Mouse (Mus musculus): ENCODE results near the gene Snx18. TPM values are rescaled to one million over a fixed set of nuclear protein-coding genes. Genes with fewer than 3 reads are reported as not detected.

The Snx18 gene
- polyA plus RNA-seq, 1 experiment from 2014 or later, result 44.6 TPM

DNA sequence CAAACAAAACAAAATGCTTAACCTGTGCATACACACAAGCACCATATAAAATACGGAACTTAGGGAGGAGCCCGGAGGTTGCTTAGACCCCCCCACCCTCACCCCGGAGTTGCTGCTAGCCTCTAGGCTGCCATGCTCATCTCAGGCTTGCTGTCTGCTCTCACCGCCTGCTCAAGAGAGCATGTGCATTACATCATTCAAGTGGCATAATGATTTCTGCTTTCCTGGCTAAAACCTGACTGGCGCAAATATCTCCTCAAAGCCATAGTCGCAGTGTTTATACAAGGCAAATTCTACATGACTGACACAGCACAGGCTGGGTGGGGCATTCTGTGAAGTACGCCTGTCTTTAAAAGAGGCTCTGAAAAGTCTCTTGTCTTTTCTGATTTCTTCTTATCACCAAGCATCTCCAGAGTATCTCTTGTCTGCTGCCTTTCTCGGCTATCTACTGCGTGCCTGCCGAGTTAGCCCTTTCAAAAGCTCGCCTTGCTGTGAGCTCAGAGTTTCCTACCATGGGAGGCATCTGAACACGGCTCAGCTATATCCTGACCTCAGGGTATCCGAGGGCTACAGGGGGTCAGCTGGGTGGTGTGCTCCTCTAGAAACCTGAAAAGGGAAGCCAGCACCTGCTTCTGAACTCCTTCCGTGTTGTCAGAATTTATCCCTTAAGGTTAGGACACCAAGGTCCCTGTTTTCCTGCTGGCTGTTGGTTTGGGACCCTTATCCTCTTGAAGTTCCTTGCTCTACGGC is 16.5 kb upstream of the Snx18 start:
- 74% methylated on average over 15 of the region's 15 CpGs for WGBS
- no peaks in the 10 kb centered on the region for H3K36me3 ChIP-seq
- ATAC-seq (ENCODE audit: insufficient number of reproducible peaks, insufficient read depth, low FRiP score, low TSS enrichment), result no peak
- H3K9ac ChIP-seq, result no peak overlapping the region
- no peaks in the 10 kb centered on the region for H3K4me1 ChIP-seq
- no peak overlapping the region for H3K4me3 ChIP-seq
- no peak overlapping the region for H3K4me2 ChIP-seq (replicated peaks)
- H3K27ac ChIP-seq, result no peak overlapping the region
- H3K27me3 ChIP-seq, result 0 out of 2 replicates have a peak, but pooled peaks cover 4% of the 10 kb centered on the region
- H3K9me3 ChIP-seq, result no peaks in the 10 kb centered on the region

DNA sequence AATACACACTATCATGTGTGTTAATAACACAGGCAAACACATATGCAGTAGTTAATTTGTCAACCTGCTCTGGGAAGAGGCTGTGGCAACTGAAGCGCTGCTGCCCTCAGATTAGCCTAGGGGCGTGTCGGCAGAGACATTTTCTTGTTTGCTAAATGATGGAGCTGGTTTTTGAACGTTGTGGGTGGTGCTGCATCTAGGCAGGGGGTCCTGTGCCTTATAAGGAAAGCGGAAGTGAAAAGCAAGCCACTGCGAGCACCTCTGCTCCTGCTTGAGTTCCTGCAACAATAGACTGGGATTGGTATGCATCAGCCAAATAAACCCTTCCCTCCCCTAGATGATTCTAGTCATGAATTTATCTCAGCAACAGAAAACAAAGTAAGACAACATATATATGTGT is 14.1 kb upstream of the Snx18 start:
- no peak for ATAC-seq (ENCODE audit: insufficient number of reproducible peaks, insufficient read depth, low FRiP score, low TSS enrichment)
- Histone ChIP-seq H3K9ac (no peak overlapping the region), H3K27me3 (no peaks in the 10 kb centered on the region), H3K4me2 (replicated peaks) (no peak overlapping the region), H3K4me3 (no peak overlapping the region), H3K4me1 (no peaks in the 10 kb centered on the region), H3K9me3 (no peaks in the 10 kb centered on the region), H3K27ac (no peak overlapping the region), H3K36me3 (no peaks in the 10 kb centered on the region)
- WGBS, result 51% methylated on average over 6 of the region's 6 CpGs

DNA sequence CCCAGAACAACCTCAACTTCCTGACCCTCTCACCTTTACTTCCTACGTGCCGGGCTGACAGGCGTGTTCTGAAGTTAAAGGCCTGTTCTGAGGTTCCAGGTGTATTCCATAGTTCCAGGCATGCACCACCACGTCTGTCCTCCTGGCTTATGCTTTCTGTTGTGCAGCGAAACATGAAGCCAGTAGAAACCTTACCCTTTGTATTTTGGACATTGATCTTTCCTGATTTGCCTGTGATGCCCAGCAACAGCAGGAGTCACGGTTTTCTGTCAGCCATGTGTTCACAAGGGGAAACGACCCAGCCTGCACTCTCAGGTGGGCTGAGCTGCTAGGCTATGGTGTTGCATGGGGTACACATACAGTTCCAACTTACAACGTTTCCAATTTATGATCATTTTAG is 9.2 kb upstream of the Snx18 start:
- Histone ChIP-seq H3K4me1 (peaks cover 4% of the 10 kb centered on the region; the same call in 1 of the 2 replicates), H3K36me3 (no peaks in the 10 kb centered on the region), H3K27me3 (no peaks in the 10 kb centered on the region), H3K4me3 (no peak overlapping the region), H3K9me3 (no peaks in the 10 kb centered on the region), H3K9ac (no peak overlapping the region), H3K4me2 (replicated peaks) (no peak overlapping the region), H3K27ac (no peak overlapping the region)
- 76% methylated on average over 8 of the region's 8 CpGs for WGBS
- no peak for ATAC-seq (ENCODE audit: insufficient number of reproducible peaks, insufficient read depth, low FRiP score, low TSS enrichment)

DNA sequence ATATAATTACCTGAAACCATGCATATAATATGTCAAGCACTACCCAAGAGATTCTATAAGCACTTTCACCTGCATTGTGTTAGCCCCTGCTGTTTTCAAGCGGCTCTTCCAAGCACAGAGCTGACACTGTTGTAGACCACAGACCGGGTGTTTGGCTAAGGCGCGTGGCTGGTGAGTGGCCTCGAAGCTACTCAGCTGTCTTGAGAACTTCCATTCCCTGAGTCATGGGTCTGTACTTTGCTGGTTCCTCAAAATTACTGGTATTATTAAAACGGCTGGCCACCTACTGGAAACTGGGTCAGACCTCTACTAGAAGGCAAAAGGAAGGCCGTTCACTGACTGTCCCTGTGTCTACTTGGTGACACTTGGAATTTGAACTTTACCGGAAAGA is 4.5 kb upstream of the Snx18 start:
- H3K4me2 ChIP-seq (replicated peaks), result no peak overlapping the region
- H3K27ac ChIP-seq, result peak overlapping the region; percentile 71; the same call in 1 of the 2 replicates
- H3K36me3 ChIP-seq, result no peaks in the 10 kb centered on the region
- H3K4me3 ChIP-seq, result no peak overlapping the region
- ATAC-seq (ENCODE audit: insufficient number of reproducible peaks, insufficient read depth, low FRiP score, low TSS enrichment), result no peak
- WGBS, result 49% methylated on average over 8 of the region's 8 CpGs
- H3K4me1 ChIP-seq, result peaks cover 15% of the 10 kb centered on the region; the same call in 1 of the 2 replicates
- H3K9me3 ChIP-seq, result no peaks in the 10 kb centered on the region
- no peaks in the 10 kb centered on the region for H3K27me3 ChIP-seq
- H3K9ac ChIP-seq, result no peak overlapping the region

DNA sequence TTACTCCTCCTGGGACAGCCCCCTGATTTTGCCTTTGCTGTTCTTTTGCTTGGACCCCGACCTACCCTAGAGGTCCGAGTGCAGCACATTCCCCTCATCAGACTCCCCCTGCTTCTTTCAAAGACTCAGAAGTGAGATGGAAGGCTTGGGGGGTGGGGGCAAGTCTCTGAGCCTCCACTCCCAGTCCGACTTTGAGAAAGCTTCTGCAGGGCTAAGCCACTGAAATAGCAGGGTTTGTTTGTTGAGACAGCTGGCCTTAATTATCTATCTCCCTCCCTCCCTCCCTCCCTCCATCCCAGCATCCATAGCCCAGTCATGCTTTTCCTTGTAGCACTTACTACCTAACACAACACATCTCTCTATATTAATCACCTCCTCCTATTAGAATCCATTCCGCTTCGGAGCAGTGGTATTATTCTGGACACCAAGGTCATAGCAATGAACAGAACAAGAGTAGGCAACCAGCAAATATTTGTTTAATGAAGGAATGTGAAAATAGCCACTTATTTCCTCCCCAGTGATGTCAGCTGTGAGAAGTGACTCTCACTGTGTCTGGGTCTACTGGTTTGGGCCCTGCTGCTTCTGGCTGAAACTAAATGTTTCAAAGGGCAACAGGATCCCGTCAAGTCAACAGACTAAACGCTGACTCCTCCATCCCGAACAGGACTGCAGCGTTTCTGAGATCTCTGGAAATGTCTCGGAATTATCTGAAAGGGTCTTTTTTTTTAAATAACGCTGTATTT is 3.9 kb upstream of the Snx18 start:
- no peaks in the 10 kb centered on the region for H3K36me3 ChIP-seq
- no peak overlapping the region for H3K9ac ChIP-seq
- H3K4me1 ChIP-seq, result peaks cover 18% of the 10 kb centered on the region
- ATAC-seq (ENCODE audit: insufficient number of reproducible peaks, insufficient read depth, low FRiP score, low TSS enrichment), result peak; percentile 44; the same call in 1 of the 2 replicates
- H3K9me3 ChIP-seq, result no peaks in the 10 kb centered on the region
- no peaks in the 10 kb centered on the region for H3K27me3 ChIP-seq
- WGBS, result 19% methylated on average over 11 of the region's 11 CpGs
- H3K27ac ChIP-seq, result peak overlapping the region; percentile 71
- 0 out of 2 replicates have a peak overlapping the region, but pooled peaks have one; percentile 14 for H3K4me2 ChIP-seq (replicated peaks)
- H3K4me3 ChIP-seq, result no peak overlapping the region

DNA sequence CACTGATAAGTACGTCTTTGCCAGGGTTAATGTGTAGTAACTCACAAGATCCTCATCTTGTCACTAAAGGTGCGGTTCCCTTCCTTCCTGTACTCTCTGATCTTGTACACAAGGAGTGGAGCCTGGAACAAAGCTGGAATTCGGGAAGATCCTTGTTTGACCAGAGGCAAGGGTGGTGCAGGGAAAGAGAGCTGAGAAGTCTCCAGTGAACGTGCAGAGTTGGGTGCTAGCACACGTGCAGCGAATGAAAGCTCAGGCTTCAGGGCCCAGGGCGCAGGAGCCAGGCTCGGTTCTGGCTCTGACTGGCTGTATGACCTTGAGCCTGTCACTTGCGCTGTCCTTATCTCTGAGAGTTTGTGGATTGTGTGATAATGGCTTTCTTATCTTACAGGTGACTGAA is 639 bp upstream of the Snx18 start:
- Histone ChIP-seq H3K4me2 (replicated peaks) (no peak overlapping the region), H3K36me3 (no peaks in the 10 kb centered on the region), H3K4me1 (peaks cover 39% of the 10 kb centered on the region), H3K9ac (no peak overlapping the region), H3K27ac (no peak overlapping the region), H3K4me3 (no peak overlapping the region), H3K9me3 (no peaks in the 10 kb centered on the region), H3K27me3 (no peaks in the 10 kb centered on the region)
- no peak for ATAC-seq (ENCODE audit: insufficient number of reproducible peaks, insufficient read depth, low FRiP score, low TSS enrichment)
- WGBS, result 71% methylated on average over 9 of the region's 9 CpGs

DNA sequence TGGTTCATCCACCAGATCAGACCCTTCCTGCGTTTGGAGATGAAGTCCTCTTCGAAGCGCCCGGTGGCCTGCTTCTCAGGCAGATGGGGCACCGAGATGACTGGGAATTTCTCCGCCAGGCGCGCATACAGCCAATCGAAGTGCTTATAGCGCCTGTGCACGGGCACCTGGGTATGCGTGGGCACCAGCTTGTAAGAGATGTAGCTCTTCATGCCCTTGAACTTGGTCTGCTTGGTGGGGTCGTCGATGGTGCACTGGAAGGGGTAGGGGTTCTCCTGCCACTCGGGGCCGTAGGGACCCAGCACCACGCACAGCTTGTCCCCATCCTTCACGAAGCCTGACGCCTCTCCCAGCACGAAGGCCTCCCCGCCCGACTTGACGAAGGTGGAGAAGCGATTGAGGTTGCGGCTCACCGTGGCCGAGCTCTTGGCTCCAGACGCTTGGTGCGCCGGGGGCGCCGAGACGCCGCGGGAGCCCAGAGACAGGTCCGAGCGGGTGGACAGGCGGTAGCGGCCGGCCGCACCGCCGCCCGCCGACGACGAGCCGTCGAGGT is 950 bp downstream of the Snx18 start:
- no peak for ATAC-seq (ENCODE audit: insufficient number of reproducible peaks, insufficient read depth, low FRiP score, low TSS enrichment)
- Histone ChIP-seq H3K4me3 (peak overlapping the region; percentile 94), H3K4me2 (replicated peaks) (peak overlapping the region; percentile 95), H3K9ac (peak overlapping the region; percentile 94), H3K27me3 (no peaks in the 10 kb centered on the region), H3K27ac (peak overlapping the region; percentile 90), H3K4me1 (peaks cover 49% of the 10 kb centered on the region), H3K9me3 (no peaks in the 10 kb centered on the region), H3K36me3 (0 out of 2 replicates have a peak, but pooled peaks cover 2% of the 10 kb centered on the region)
- WGBS, result 7% methylated on average over 42 of the region's 49 CpGs

DNA sequence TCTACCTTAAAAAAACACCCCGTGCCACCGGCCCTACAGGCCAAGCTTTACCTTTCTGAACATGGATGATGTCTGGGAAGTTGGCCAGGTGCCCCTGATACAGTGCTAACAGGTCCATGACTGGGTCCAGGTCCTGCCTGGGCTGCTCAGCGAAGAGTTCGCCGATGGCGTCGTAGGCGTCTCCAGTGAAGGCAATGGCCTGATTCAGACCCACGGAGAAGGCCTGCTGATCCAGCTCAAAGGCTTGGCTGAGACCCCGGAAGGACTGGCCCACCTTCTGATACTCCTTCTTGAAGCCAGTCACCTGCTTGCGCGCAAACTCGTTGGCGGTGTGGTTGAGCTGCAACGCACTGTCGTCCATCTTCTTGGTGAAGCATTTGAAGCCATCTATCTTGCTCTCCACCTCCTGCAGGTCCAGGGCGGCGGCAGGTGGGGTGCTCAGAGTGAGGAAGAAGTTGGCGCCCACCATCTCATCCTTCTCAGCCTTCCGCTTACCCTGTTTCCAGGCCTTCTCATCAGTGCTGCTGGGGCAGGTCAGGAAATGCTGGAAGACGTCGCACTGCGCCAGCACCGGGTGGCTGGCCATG is 1.5 kb downstream of the Snx18 start:
- Histone ChIP-seq H3K36me3 (0 out of 2 replicates have a peak, but pooled peaks cover 6% of the 10 kb centered on the region), H3K9me3 (no peaks in the 10 kb centered on the region), H3K27ac (peak overlapping the region; percentile 90; the same call in 1 of the 2 replicates), H3K4me3 (peak overlapping the region; percentile 94), H3K4me1 (peaks cover 48% of the 10 kb centered on the region), H3K9ac (peak overlapping the region; percentile 94), H3K4me2 (replicated peaks) (peak overlapping the region; percentile 95), H3K27me3 (no peaks in the 10 kb centered on the region)
- no peak for ATAC-seq (ENCODE audit: insufficient number of reproducible peaks, insufficient read depth, low FRiP score, low TSS enrichment)
- WGBS, result 54% methylated on average over 24 of the region's 24 CpGs

DNA sequence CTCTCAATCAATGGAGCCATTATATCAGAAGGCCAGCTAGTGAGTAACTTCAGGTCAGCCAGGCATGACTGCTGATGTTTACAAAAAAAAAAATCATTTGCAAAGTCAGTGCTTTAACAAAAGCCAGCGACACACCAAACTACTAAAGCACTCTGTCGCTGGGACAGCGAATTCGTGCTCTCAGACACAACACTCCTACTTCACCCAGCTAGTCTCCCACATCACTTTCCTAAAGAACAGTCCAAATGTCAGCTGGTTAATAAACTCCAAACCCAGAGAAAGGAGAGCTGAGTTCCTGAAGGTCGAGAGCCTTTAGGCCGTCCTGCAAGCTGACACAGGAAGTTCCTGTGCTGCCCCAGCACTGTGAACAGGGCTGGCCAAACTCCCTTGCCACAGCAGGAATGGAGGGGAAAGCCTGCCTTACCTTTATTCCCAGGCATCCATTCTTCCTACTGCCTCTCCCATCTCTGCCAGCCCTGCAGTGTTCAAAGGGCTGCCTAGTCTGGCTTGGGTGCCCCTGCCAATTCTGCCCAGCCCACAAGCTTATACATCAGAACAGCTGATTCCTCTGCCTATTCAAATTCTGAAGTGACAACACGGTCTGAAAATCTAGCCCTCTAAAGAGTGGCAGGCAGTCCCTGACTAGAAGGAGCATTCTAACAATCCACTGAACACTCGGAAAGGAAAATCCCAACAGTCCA is 2.2 kb downstream of the Snx18 start:
- Histone ChIP-seq H3K9me3 (no peaks in the 10 kb centered on the region), H3K27me3 (no peaks in the 10 kb centered on the region), H3K9ac (peak overlapping the region; percentile 94), H3K36me3 (0 out of 2 replicates have a peak, but pooled peaks cover 6% of the 10 kb centered on the region), H3K4me3 (peak overlapping the region; percentile 94), H3K4me2 (replicated peaks) (peak overlapping the region; percentile 95), H3K27ac (peak overlapping the region; percentile 38; the same call in 1 of the 2 replicates), H3K4me1 (peaks cover 50% of the 10 kb centered on the region)
- WGBS, result 8% methylated on average over 8 of the region's 8 CpGs
- ATAC-seq (ENCODE audit: insufficient number of reproducible peaks, insufficient read depth, low FRiP score, low TSS enrichment), result no peak

DNA sequence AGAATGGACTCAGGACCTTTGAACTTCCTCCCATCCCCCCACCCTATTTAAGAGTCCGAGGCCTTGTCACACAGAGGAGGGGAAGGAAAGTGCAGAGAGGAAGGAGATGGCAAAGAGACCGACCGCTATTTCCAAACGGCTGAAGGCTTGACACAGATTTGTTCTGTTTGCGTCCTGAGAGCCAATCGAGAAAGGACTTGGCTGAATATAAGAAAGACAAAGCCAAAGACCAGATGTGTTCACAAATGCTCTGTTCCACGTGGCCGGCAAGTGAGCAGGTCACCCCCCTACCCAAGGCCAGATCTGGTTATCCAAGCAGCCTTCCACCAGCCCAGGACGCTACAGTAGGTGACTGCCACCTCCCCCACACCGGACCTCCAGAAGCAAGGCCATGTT is 2.8 kb downstream of the Snx18 start:
- Histone ChIP-seq H3K4me3 (peak overlapping the region; percentile 94), H3K4me2 (replicated peaks) (peak overlapping the region; percentile 95), H3K9me3 (no peaks in the 10 kb centered on the region), H3K27ac (peak overlapping the region; percentile 38; the same call in 1 of the 2 replicates), H3K27me3 (no peaks in the 10 kb centered on the region), H3K9ac (peak overlapping the region; percentile 94), H3K4me1 (peaks cover 50% of the 10 kb centered on the region), H3K36me3 (0 out of 2 replicates have a peak, but pooled peaks cover 6% of the 10 kb centered on the region)
- no peak for ATAC-seq (ENCODE audit: insufficient number of reproducible peaks, insufficient read depth, low FRiP score, low TSS enrichment)
- 2% methylated on average over 10 of the region's 10 CpGs for WGBS

Data from embryonic facial prominence, embryonic 12.5 days (tissue).